Mouse (Mus musculus): ENCODE measurements around the gene Cct4.

Gene Cct4

GRCm38 (mm10) chr11:23023155-23023554 lies 32.8 kb downstream of the Cct4 start:
- CTCF ChIA-PET = no interaction called here

- CTCF ChIA-PET = no interaction called here
Observed at GRCm38 (mm10) chr11:23024169-23024568, 33.9 kb downstream of the Cct4 start.

- CTCF ChIA-PET = no interaction called here
Observed at GRCm38 (mm10) chr11:23028957-23029356, 38.6 kb downstream of the Cct4 start.

- CTCF ChIA-PET = no interaction called here
Observed at GRCm38 (mm10) chr11:23029399-23029798, 39.1 kb downstream of the Cct4 start.

- CTCF ChIA-PET = no interaction called here
Observed at GRCm38 (mm10) chr11:23047252-23047651, 56.9 kb downstream of the Cct4 start.

GRCm38 (mm10) chr11:23047663-23048582 lies 57.6 kb downstream of the Cct4 start:
- CTCF ChIA-PET = no interaction called here

GRCm38 (mm10) chr11:23049642-23050041 lies 59.3 kb downstream of the Cct4 start:
- CTCF ChIA-PET = interaction anchor here (0.8 kb wide), 1 partner anchor 1480 kb away, joined by 3 read pairs; no protein-coding TSS in a partner anchor

GRCm38 (mm10) chr11:23052353-23052752 lies 62.0 kb downstream of the Cct4 start:
- CTCF ChIA-PET = no interaction called here
